Mouse (Mus musculus) kidney, postnatal 0 days (tissue): ENCODE results near the gene Fubp3. TPM values are rescaled to one million over a fixed set of nuclear protein-coding genes. Genes with fewer than 3 reads are reported as not detected.
A peak's percentile ranks its signal among the peaks of the same experiment; 100 is the strongest.

ENCODE experiments used
- ATAC-seq: fragments of 200-750 bp; cut with Nextera tagmentation; replicated peaks from 2 replicates; pipeline ENCODE4 v1.8.0; 2017; ENCODE audit warnings: low read depth, moderate number of reproducible peaks, moderate TSS enrichment, moderate library complexity; ENCODE audit not compliant: low FRiP score
- DNase-seq: peaks from one replicate; pipeline ENCODE4 v3.0.0-alpha.2; 2016; ENCODE audit warnings: low spot score
- H3K27ac ChIP-seq: fragments of 300-500 bp; sonication (generic); 2 replicates; pipeline ENCODE4 v1.5.1; 2014; ENCODE audit warnings: mild to moderate bottlenecking
- H3K27me3 ChIP-seq: fragments of 300-500 bp; sonication (generic); 2 replicates; pipeline ENCODE4 v1.6.1; 2014; ENCODE audit warnings: low read length, mixed read lengths; ENCODE audit not compliant: insufficient read depth
- H3K36me3 ChIP-seq: fragments of 300-500 bp; sonication (generic); 2 replicates; pipeline ENCODE4 v1.6.1; 2014; ENCODE audit warnings: low read length, mixed read lengths; ENCODE audit not compliant: insufficient read depth
- H3K4me1 ChIP-seq: fragments of 300-500 bp; sonication (generic); replicated peaks from 2 replicates; pipeline ENCODE4 v1.6.1; 2014; ENCODE audit warnings: antibody characterized with exemption, low read length, mixed read lengths; ENCODE audit not compliant: insufficient read depth
- H3K4me2 ChIP-seq: fragments of 300-500 bp; sonication (generic); 2 replicates; pipeline ENCODE4 v1.6.1; 2014; ENCODE audit warnings: mild to moderate bottlenecking, low read length, moderate library complexity, mixed read lengths
- H3K4me3 ChIP-seq: fragments of 300-500 bp; sonication (generic); replicated peaks from 2 replicates; pipeline ENCODE4 v1.5.1; 2014; ENCODE audit warnings: low read depth, low read length
- H3K9ac ChIP-seq: fragments of 300-500 bp; sonication (generic); 2 replicates; pipeline ENCODE4 v1.6.1; 2014; ENCODE audit warnings: low read depth, low read length
- H3K9me3 ChIP-seq: fragments of 300-500 bp; sonication (generic); replicated peaks from 2 replicates; pipeline ENCODE4 v1.6.1; 2016; ENCODE audit warnings: low read length, inconsistent platforms, mixed read lengths
- CTCF ChIP-seq: IDR thresholded peaks from 2 replicates; pipeline ENCODE4 v1.5.1; 2016; ENCODE audit warnings: antibody characterized with exemption, low read depth, mild to moderate bottlenecking, moderate library complexity
- WGBS: fragments of 180-500 bp; shearing (Covaris S2); extraction: QIAGEN DNeasy Blood & Tissue Kit; methylation state at CpG from one replicate; pipeline ENCODE4 v1.1.7; 2014; 5-methylcytosine and 5-hydroxymethylcytosine counted together
- polyA plus RNA-seq: library from polyadenylated mRNA; unstranded; fragments of >200 nt; fragmentation: Nextera tagmentation; extraction: Ambion mirVana; gene quantifications from 2 replicates; pipeline ENCODE4 v1.2.1, GENCODE M21; 2015

Gene Fubp3
- polyA plus RNA-seq, 1 experiment from 2014 or later: 87.5 TPM

- 81% methylated on average over 6 of the region's 6 CpGs for WGBS
- peaks cover 73% of the 10 kb centered on the region for H3K36me3 ChIP-seq
- no peak overlapping the region for H3K9ac ChIP-seq
- TF ChIP-seq CTCF: no peak
- H3K4me1 ChIP-seq: no peaks in the 10 kb centered on the region
- no peak overlapping the region for H3K4me2 ChIP-seq
- no peak overlapping the region for H3K27ac ChIP-seq
- H3K27me3 ChIP-seq: no peaks in the 10 kb centered on the region
- no peak overlapping the region for H3K4me3 ChIP-seq
- ATAC-seq (no peak), DNase-seq (no peak)
- no peaks in the 10 kb centered on the region for H3K9me3 ChIP-seq
Observed at GRCm38 (mm10) chr2:31612627-31613026, 40.2 kb downstream of the Fubp3 start.

GRCm38 (mm10) chr2:31613781-31614180 is 41.3 kb downstream of the Fubp3 start:
- DNase-seq: no peak
- TF ChIP-seq CTCF: no peak
- Histone ChIP-seq H3K9me3 (no peaks in the 10 kb centered on the region), H3K36me3 (peaks cover 67% of the 10 kb centered on the region), H3K27ac (no peak overlapping the region), H3K4me2 (no peak overlapping the region), H3K27me3 (no peaks in the 10 kb centered on the region), H3K4me1 (no peaks in the 10 kb centered on the region), H3K4me3 (no peak overlapping the region), H3K9ac (no peak overlapping the region)
- 84% methylated on average over 7 of the region's 7 CpGs for WGBS
- no peak for ATAC-seq

GRCm38 (mm10) chr2:31618484-31619161 is 46.2 kb downstream of the Fubp3 start:
- H3K9me3 ChIP-seq: no peaks in the 10 kb centered on the region
- WGBS: 88% methylated on average over 14 of the region's 14 CpGs
- no peak overlapping the region for H3K4me2 ChIP-seq
- no peaks in the 10 kb centered on the region for H3K4me1 ChIP-seq
- no peak overlapping the region for H3K9ac ChIP-seq
- peaks cover 28% of the 10 kb centered on the region for H3K36me3 ChIP-seq
- no peaks in the 10 kb centered on the region for H3K27me3 ChIP-seq
- no peak overlapping the region for H3K27ac ChIP-seq
- ATAC-seq: no peak
- no peak for TF ChIP-seq CTCF
- H3K4me3 ChIP-seq: no peak overlapping the region
- no peak for DNase-seq

GRCm38 (mm10) chr2:31619208-31619607 is 46.8 kb downstream of the Fubp3 start:
- WGBS: 91% methylated on average over 6 of the region's 6 CpGs
- ATAC-seq: no peak

GRCm38 (mm10) chr2:31633531-31633930 is 61.1 kb downstream of the Fubp3 start:
- peaks cover 57% of the 10 kb centered on the region for H3K27me3 ChIP-seq
- WGBS: 65% methylated on average over 3 of the region's 3 CpGs
- no peak for TF ChIP-seq CTCF
- H3K4me2 ChIP-seq: no peak overlapping the region
- peaks cover 11% of the 10 kb centered on the region; the same call in 1 of the 2 replicates for H3K4me1 ChIP-seq
- H3K9me3 ChIP-seq: no peaks in the 10 kb centered on the region
- no peaks in the 10 kb centered on the region for H3K36me3 ChIP-seq
- DNase-seq (no peak), ATAC-seq (no peak)
- no peak overlapping the region for H3K9ac ChIP-seq
- H3K27ac ChIP-seq: no peak overlapping the region
- no peak overlapping the region for H3K4me3 ChIP-seq

More at GRCm38 (mm10) chr2:31619208-31619607, 46.8 kb downstream of the Fubp3 start:
- no peak overlapping the region for H3K4me2 ChIP-seq
- no peak for DNase-seq
- H3K4me3 ChIP-seq: no peak overlapping the region
- peaks cover 24% of the 10 kb centered on the region; the same call in 1 of the 2 replicates for H3K36me3 ChIP-seq
- H3K27ac ChIP-seq: no peak overlapping the region
- no peak overlapping the region for H3K9ac ChIP-seq
- no peaks in the 10 kb centered on the region for H3K4me1 ChIP-seq
- no peak for TF ChIP-seq CTCF
- H3K9me3 ChIP-seq: no peaks in the 10 kb centered on the region
- no peaks in the 10 kb centered on the region for H3K27me3 ChIP-seq

- WGBS: 1% methylated on average over 50 of the region's 52 CpGs
- H3K4me3 ChIP-seq: peak overlapping the region; percentile 23; the same call in 1 of the 2 replicates
- no peak for TF ChIP-seq CTCF
Observed at GRCm38 (mm10) chr2:31635281-31636137, 63.1 kb downstream of the Fubp3 start.

More at GRCm38 (mm10) chr2:31635281-31636137, 63.1 kb downstream of the Fubp3 start:
- Histone ChIP-seq H3K27me3 (peaks cover 77% of the 10 kb centered on the region), H3K4me2 (peak overlapping the region; percentile 34), H3K9me3 (no peaks in the 10 kb centered on the region), H3K4me1 (peaks cover 11% of the 10 kb centered on the region; the same call in 1 of the 2 replicates), H3K9ac (no peak overlapping the region), H3K27ac (no peak overlapping the region), H3K36me3 (no peaks in the 10 kb centered on the region)
- DNase-seq: no peak
- no peak for ATAC-seq
